Mouse (Mus musculus) right cerebral cortex, postnatal 14 days (tissue): ENCODE results near the gene Rab21.
"Not testable (repeated sequence)": the region's sequence is repeated elsewhere in the genome, so short reads cannot be mapped to it uniquely, and the experiment has no call there.

Source experiments
- DNase-seq: peaks from one replicate; pipeline ENCODE4 v3.0.0; 2022

Rab21 gene

GRCm38 (mm10) chr10:115323295-115323694, 7.9 kb upstream of the Rab21 start:
- peak; percentile 65 for DNase-seq

- no peak for DNase-seq
These were observed 6.1 kb upstream of the Rab21 start for GRCm38 (mm10) chr10:115321317-115322035.

GRCm38 (mm10) chr10:115318388-115318787, 3.0 kb upstream of the Rab21 start:
- not testable (repeated sequence) for DNase-seq

- DNase-seq, result no peak
These were observed 919 bp upstream of the Rab21 start for GRCm38 (mm10) chr10:115316313-115316712.

- DNase-seq, result no peak
These were observed 577 bp downstream of the Rab21 start for GRCm38 (mm10) chr10:115314582-115315452.

- no peak for DNase-seq
These were observed 1.2 kb downstream of the Rab21 start for GRCm38 (mm10) chr10:115314287-115314581.

GRCm38 (mm10) chr10:115313641-115314286, 1.6 kb downstream of the Rab21 start:
- DNase-seq, result no peak

GRCm38 (mm10) chr10:115312732-115313131, 2.7 kb downstream of the Rab21 start:
- DNase-seq, result no peak

GRCm38 (mm10) chr10:115312194-115312593, 3.2 kb downstream of the Rab21 start:
- no peak for DNase-seq

GRCm38 (mm10) chr10:115311263-115311965, 4.0 kb downstream of the Rab21 start:
- DNase-seq, result no peak

GRCm38 (mm10) chr10:115309191-115309590, 6.2 kb downstream of the Rab21 start:
- DNase-seq, result no peak

- DNase-seq, result no peak
These were observed 8.0 kb downstream of the Rab21 start for GRCm38 (mm10) chr10:115307331-115307875.

- DNase-seq, result no peak
These were observed 16.7 kb downstream of the Rab21 start for GRCm38 (mm10) chr10:115298683-115299082.

GRCm38 (mm10) chr10:115297582-115297981, 17.8 kb downstream of the Rab21 start:
- DNase-seq, result no peak

- no peak for DNase-seq
These were observed 18.9 kb downstream of the Rab21 start for GRCm38 (mm10) chr10:115296401-115296935.

- no peak for DNase-seq
These were observed 20.2 kb downstream of the Rab21 start for GRCm38 (mm10) chr10:115295162-115295561.

GRCm38 (mm10) chr10:115294715-115295114, 20.7 kb downstream of the Rab21 start:
- no peak for DNase-seq

GRCm38 (mm10) chr10:115293946-115294345, 21.4 kb downstream of the Rab21 start:
- no peak for DNase-seq

- no peak for DNase-seq
These were observed 24.7 kb downstream of the Rab21 start for GRCm38 (mm10) chr10:115290671-115291070.

GRCm38 (mm10) chr10:115288856-115289255, 26.5 kb downstream of the Rab21 start:
- no peak for DNase-seq

GRCm38 (mm10) chr10:115284170-115284569, 31.2 kb downstream of the Rab21 start:
- DNase-seq, result no peak

- no peak for DNase-seq
These were observed 34.0 kb downstream of the Rab21 start for GRCm38 (mm10) chr10:115281381-115281780.
